Mouse (Mus musculus) small intestine, adult 2 months (tissue): Measurements from ENCODE around the gene Styk1.

ENCODE experiments used
- CTCF ChIP-seq: fragments of 200-500 bp; IDR thresholded peaks from 2 replicates; pipeline ENCODE4 v1.5.1; 2012; ENCODE audit warnings: low read depth, mild to moderate bottlenecking, control low read depth, inconsistent platforms, low read length, moderate library complexity, mixed read lengths; ENCODE audit not compliant: insufficient replicate concordance, insufficient read length; ENCODE audit errors: extremely low read depth
- POLR2A ChIP-seq: fragments of 200-500 bp; IDR thresholded peaks from 2 replicates; pipeline ENCODE4 v1.6.1; 2012; ENCODE audit warnings: low read depth, mild to moderate bottlenecking, control low read depth, inconsistent platforms, low read length, moderate library complexity

DNA sequence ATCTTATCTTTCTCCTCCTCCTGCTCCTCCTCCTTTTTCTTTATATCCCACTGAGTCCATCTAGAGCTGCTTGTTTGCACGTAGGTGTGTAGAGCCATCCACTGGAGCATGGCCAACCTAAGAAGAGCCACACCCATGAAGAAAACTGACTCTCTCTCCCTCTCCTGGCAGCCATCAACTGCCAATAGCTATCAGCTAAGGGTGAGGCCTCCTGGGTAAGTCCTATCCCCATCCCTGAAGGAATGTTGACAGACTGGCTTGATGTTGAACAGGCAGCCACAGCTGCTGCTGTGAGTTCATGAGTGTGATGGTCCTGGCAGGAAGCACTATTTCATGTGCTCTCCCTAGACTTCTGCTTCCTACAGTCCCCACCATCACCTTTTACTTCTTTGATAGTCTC, 43.3 kb upstream of the Styk1 start:
- TF ChIP-seq CTCF = no peak
- TF ChIP-seq POLR2A = no peak
